Mouse (Mus musculus): Measurements from ENCODE around the gene Cldn34d. TPM values are rescaled to one million over a fixed set of nuclear protein-coding genes. Genes with fewer than 3 reads are reported as not detected.

Cldn34d gene
- polyA plus RNA-seq (2015; fragmentation: Nextera tagmentation; extraction: Ambion mirVana), result not detected in 2 replicates

GRCm38 (mm10) chrX:76602824-76603223 lies at the start of gene Cldn34d:
Cldn34d (minus strand) TSS chrX:76602924.
- Histone ChIP-seq H3K9me3 (ENCODE audit: low read length) (no peaks in the 10 kb centered on the region), H3K4me3 (ENCODE audit: low read depth, low read length) (no peak within 1 kb of the TSS), H3K36me3 (replicated peaks; ENCODE audit: insufficient read depth, low read length) (no peaks in the 10 kb centered on the region)

GRCm38 (mm10) chrX:76598459-76599206 lies 4.1 kb downstream of the Cldn34d start:
- peak; percentile 100 for ATAC-seq
- TF ChIP-seq EP300 (IDR thresholded peaks at IDR 0.05; ENCODE audit: low read depth) (no peak), CTCF (IDR thresholded peaks at IDR 0.05; ENCODE audit: low read depth) (no peak)
- Histone ChIP-seq H3K9ac (replicated peaks) (no peak overlapping the region), H3K4me2 (ENCODE audit: low read depth, low read length) (no peak overlapping the region), H3K4me1 (ENCODE audit: insufficient read depth) (no peaks in the 10 kb centered on the region), H3K9me3 (ENCODE audit: low read length) (no peaks in the 10 kb centered on the region), H3K27me3 (ENCODE audit: insufficient read depth, low read length) (no peaks in the 10 kb centered on the region), H3K4me3 (ENCODE audit: low read depth, low read length) (no peak overlapping the region), H3K36me3 (replicated peaks; ENCODE audit: insufficient read depth, low read length) (no peaks in the 10 kb centered on the region), H3K27ac (ENCODE audit: low read depth) (no peak overlapping the region)
- peak; percentile 41 for DNase-seq
- WGBS (ENCODE audit: insufficient replicate concordance), result 50% methylated on average over 5 of the region's 6 CpGs

More at GRCm38 (mm10) chrX:76602824-76603223, at the start of gene Cldn34d:
- no peak within 1 kb of the TSS for H3K4me2 ChIP-seq (ENCODE audit: low read depth, low read length)
- no peak within 1 kb of the TSS for H3K9ac ChIP-seq (replicated peaks)
- no peak within 1 kb of the TSS for H3K27ac ChIP-seq (ENCODE audit: low read depth)
- DNase-seq (no peak), ATAC-seq (no peak)
- WGBS (ENCODE audit: insufficient replicate concordance), result 56% methylated on average over 1 of the region's 1 CpGs
- TF ChIP-seq EP300 (IDR thresholded peaks at IDR 0.05; ENCODE audit: low read depth) (no peak), CTCF (IDR thresholded peaks at IDR 0.05; ENCODE audit: low read depth) (no peak)
- no peaks in the 10 kb centered on the region for H3K4me1 ChIP-seq (ENCODE audit: insufficient read depth)
- H3K27me3 ChIP-seq (ENCODE audit: insufficient read depth, low read length), result no peaks in the 10 kb centered on the region

Other genes starting within 250 kb of the Cldn34d start
- gene Cldn34b4, start 209.6 kb downstream of the Cldn34d start, polyA plus RNA-seq (2015; fragmentation: Nextera tagmentation; extraction: Ambion mirVana), result not detected in 2 replicates